Mouse (Mus musculus): ENCODE data around the gene Cdc42se1. TPM values are rescaled to one million over a fixed set of nuclear protein-coding genes. Genes with fewer than 3 reads are reported as not detected.

Cdc42se1 gene
- 120 and 124 TPM in 2 replicates for polyA plus RNA-seq (2014; fragmentation: Nextera tagmentation; extraction: Ambion mirVana)

DNA sequence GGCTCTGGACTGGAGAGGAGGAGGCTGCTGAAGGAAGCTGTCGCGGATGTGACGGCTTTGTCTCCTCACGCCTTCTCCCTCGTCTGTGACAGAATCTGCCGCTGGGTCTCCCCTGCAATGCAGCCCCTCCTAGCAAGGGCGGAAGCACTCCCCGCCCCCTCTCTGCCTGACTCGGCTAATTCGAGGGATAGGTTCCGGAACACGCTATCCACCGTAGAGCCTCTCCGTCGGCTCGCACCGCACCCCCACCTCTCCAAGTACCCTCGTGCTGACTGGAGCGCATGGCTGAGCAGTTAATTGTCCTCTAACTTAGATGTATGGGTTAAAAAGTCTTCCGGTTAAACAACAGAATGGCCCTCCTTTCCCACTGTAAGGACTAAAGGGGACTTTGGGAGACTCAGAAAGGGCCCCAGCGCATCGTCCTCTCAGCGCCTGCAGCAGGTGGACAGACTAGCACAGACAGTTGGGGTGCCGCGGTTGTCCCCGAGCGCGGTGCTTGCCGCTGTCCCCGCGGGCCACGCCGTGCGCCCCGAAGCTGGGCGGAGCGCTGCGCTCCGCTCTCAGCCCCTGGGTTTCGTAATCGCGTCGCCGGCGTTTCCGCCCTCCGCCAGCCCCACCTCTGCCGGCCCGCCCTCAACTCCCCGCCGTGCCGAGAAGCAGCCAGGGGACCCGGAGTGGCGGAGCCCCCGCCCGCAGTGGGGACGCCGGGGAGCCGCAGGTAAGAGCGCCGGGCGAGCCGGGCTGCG is at the start of gene Cdc42se1:
TSS of gene Cdc42se1 (plus strand) at position 585 of the 746 bp plus-strand sequence.
- no peaks in the 10 kb centered on the region for H3K9me3 ChIP-seq (ENCODE audit: control insufficient read depth, low read length)
- peak within 1 kb of the TSS; percentile 93 for H3K4me2 ChIP-seq (ENCODE audit: low read depth, low read length, severe bottlenecking)
- peak; percentile 92 for DNase-seq (ENCODE audit: low spot score)
- peak within 1 kb of the TSS; percentile 95 for H3K4me3 ChIP-seq (ENCODE audit: low read depth, low read length)
- H3K27me3 ChIP-seq (ENCODE audit: control insufficient read depth, insufficient read depth, low read length) = no peaks in the 10 kb centered on the region
- under 1% methylated on average over 64 of the region's 64 CpGs for WGBS
- H3K27ac ChIP-seq (ENCODE audit: low read depth, low read length) = peak within 1 kb of the TSS; percentile 94
- H3K36me3 ChIP-seq (ENCODE audit: control insufficient read depth, insufficient read depth, low read length) = peaks cover 16% of the 10 kb centered on the region
- peak within 1 kb of the TSS; percentile 96 for H3K9ac ChIP-seq (ENCODE audit: low read length)
- peaks cover 21% of the 10 kb centered on the region for H3K4me1 ChIP-seq (replicated peaks; ENCODE audit: control insufficient read depth, insufficient read depth, low read length)
- ATAC-seq (replicated peaks; ENCODE audit: low FRiP score) = peak; percentile 83

DNA sequence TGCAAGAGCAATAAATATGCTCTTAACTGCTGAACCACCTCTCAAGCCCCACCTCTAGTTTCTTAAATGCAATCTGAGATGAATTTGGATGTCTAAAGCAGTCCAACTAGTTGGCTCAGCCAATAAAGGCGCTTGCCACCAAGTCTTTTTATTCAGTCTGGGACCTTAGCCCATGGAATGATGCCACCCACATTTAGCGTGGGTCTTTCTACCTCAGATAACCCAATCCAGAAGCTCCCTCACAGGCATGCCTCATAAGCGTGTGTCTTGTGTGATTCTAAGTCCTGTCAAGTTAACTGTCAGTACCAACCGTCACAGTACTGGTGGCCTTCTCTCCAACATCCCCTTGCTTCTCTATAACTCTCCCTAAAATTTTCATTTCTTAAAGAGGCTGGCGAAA is 49.6 kb upstream of the Cdc42se1 start:
- H3K4me3 ChIP-seq (ENCODE audit: low read depth, low read length) = no peak overlapping the region
- 91% methylated on average over 5 of the region's 5 CpGs for WGBS
- no peaks in the 10 kb centered on the region for H3K36me3 ChIP-seq (ENCODE audit: control insufficient read depth, insufficient read depth, low read length)
- no peak overlapping the region for H3K4me2 ChIP-seq (ENCODE audit: low read depth, low read length, severe bottlenecking)
- no peak for ATAC-seq (replicated peaks; ENCODE audit: low FRiP score)
- peaks cover under 1% of the 10 kb centered on the region for H3K27me3 ChIP-seq (ENCODE audit: control insufficient read depth, insufficient read depth, low read length)
- H3K27ac ChIP-seq (ENCODE audit: low read depth, low read length) = no peak overlapping the region; the same call in 1 of the 2 replicates
- H3K9me3 ChIP-seq (ENCODE audit: control insufficient read depth, low read length) = no peaks in the 10 kb centered on the region
- no peaks in the 10 kb centered on the region for H3K4me1 ChIP-seq (replicated peaks; ENCODE audit: control insufficient read depth, insufficient read depth, low read length)
- DNase-seq (ENCODE audit: low spot score) = no peak
- H3K9ac ChIP-seq (ENCODE audit: low read length) = no peak overlapping the region

DNA sequence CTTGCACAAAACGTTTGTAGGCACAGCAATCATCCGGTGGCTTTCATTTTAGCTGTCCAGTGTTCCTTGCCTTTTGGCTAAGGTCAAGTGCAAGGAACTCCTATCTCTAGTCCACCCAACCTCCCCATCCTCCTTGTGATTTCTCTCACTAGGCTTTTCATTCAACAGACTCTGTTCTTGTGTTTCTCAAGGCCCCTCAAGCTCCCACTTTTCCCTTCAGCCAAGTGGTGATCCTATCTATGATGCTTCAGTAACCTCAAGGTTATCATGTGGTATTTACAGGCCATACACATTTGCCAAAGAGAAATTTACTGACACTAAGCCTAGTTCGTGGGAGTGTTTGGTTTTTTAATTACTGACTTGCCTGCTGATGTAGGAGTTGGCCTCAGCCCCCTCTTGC is 48.6 kb upstream of the Cdc42se1 start:
- Histone ChIP-seq H3K4me2 (ENCODE audit: low read depth, low read length, severe bottlenecking) (no peak overlapping the region), H3K9me3 (ENCODE audit: control insufficient read depth, low read length) (no peaks in the 10 kb centered on the region), H3K27me3 (ENCODE audit: control insufficient read depth, insufficient read depth, low read length) (no peaks in the 10 kb centered on the region), H3K9ac (ENCODE audit: low read length) (no peak overlapping the region), H3K27ac (ENCODE audit: low read depth, low read length) (no peak overlapping the region), H3K4me1 (replicated peaks; ENCODE audit: control insufficient read depth, insufficient read depth, low read length) (no peaks in the 10 kb centered on the region), H3K4me3 (ENCODE audit: low read depth, low read length) (no peak overlapping the region), H3K36me3 (ENCODE audit: control insufficient read depth, insufficient read depth, low read length) (no peaks in the 10 kb centered on the region)
- 75% methylated on average over 3 of the region's 3 CpGs for WGBS
- ATAC-seq (replicated peaks; ENCODE audit: low FRiP score) (no peak), DNase-seq (ENCODE audit: low spot score) (no peak)

DNA sequence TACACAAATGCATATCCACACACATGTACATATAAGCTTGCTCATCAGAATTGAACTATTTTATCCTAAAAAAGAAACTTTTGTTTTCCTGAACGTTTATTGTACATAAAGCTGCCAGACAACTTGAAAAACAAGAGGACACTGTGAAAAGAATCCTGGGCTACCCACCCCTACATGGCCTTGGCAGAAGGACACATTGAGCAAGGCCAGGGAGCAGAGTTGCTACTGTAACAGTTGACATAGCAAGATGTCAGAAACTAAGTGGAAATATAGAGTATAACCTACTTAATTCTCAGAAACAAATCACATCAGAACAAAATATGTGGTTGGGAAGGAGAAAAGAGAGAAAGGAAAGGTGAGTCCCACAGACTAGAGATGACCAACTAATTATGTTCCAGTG is 46.7 kb upstream of the Cdc42se1 start:
- Histone ChIP-seq H3K27ac (ENCODE audit: low read depth, low read length) (no peak overlapping the region), H3K9ac (ENCODE audit: low read length) (no peak overlapping the region), H3K4me1 (replicated peaks; ENCODE audit: control insufficient read depth, insufficient read depth, low read length) (no peaks in the 10 kb centered on the region), H3K9me3 (ENCODE audit: control insufficient read depth, low read length) (no peaks in the 10 kb centered on the region), H3K36me3 (ENCODE audit: control insufficient read depth, insufficient read depth, low read length) (no peaks in the 10 kb centered on the region; the same call in 1 of the 2 replicates), H3K4me2 (ENCODE audit: low read depth, low read length, severe bottlenecking) (no peak overlapping the region), H3K27me3 (ENCODE audit: control insufficient read depth, insufficient read depth, low read length) (no peaks in the 10 kb centered on the region), H3K4me3 (ENCODE audit: low read depth, low read length) (no peak overlapping the region)
- 61% methylated on average over 1 of the region's 1 CpGs for WGBS
- DNase-seq (ENCODE audit: low spot score) (no peak), ATAC-seq (replicated peaks; ENCODE audit: low FRiP score) (no peak)

DNA sequence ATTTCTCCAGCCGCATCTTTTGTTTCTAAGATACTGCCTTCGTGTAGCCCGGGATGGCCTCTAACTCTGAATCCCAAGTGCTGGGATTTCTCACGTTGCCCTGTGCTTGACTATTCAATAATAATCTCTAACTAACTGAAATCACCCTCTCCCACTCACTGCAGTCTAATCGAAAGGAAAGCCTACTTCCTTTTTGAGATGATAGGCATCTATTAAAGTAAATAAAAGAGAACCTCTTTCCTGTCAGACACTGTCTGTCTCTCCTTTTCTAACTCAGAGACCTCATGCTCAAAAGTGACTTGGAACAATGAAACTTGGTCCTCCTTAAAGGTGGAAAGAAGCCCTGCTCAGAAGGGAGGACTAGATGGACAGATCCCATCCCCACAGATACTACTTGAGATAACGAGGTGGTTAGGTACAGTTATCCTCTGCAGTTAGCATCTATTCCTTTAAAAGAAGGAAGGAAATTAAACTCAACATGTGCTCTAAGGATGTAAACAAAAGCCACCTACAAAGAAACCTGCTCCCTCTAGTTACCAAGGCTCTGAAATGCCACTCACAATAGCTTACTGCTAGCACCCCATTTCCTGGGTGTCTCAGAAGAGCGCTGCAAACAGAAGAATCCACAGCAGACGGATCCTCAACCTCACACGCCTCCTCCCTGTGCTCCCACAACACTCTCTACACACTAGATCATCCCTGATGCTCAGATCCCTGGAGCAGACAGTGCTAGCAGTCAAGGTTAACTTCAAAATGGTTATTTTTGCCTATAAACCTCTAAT is 43.5 kb upstream of the Cdc42se1 start:
- 91% methylated on average over 9 of the region's 9 CpGs for WGBS
- DNase-seq (ENCODE audit: low spot score) (no peak), ATAC-seq (replicated peaks; ENCODE audit: low FRiP score) (no peak)
- Histone ChIP-seq H3K27me3 (ENCODE audit: control insufficient read depth, insufficient read depth, low read length) (no peaks in the 10 kb centered on the region), H3K4me1 (replicated peaks; ENCODE audit: control insufficient read depth, insufficient read depth, low read length) (no peaks in the 10 kb centered on the region), H3K4me2 (ENCODE audit: low read depth, low read length, severe bottlenecking) (no peak overlapping the region), H3K4me3 (ENCODE audit: low read depth, low read length) (no peak overlapping the region), H3K9ac (ENCODE audit: low read length) (no peak overlapping the region), H3K27ac (ENCODE audit: low read depth, low read length) (no peak overlapping the region), H3K36me3 (ENCODE audit: control insufficient read depth, insufficient read depth, low read length) (peaks cover 6% of the 10 kb centered on the region; the same call in 1 of the 2 replicates), H3K9me3 (ENCODE audit: control insufficient read depth, low read length) (no peaks in the 10 kb centered on the region)

DNA sequence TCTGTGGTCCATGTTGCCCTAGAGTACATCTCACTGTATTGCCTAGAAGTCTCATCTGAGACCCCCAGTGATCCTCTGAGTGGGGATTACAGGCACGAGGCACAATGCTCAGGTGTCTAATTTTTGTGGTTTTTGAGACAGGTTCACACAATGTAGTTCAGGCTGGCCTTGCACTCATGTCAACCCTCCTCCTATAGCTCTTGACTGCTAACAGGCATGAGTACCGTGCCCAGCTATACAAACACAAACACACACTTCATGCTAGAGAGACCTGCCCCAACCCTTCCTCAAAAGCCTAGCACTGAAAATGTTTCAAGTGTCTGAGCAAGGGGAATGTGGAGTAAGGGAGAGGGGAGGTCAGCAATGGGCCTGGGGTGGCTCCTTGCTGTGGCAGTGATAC is 42.4 kb upstream of the Cdc42se1 start:
- no peaks in the 10 kb centered on the region for H3K9me3 ChIP-seq (ENCODE audit: control insufficient read depth, low read length)
- H3K4me1 ChIP-seq (replicated peaks; ENCODE audit: control insufficient read depth, insufficient read depth, low read length) = no peaks in the 10 kb centered on the region
- DNase-seq (ENCODE audit: low spot score) = no peak
- H3K27ac ChIP-seq (ENCODE audit: low read depth, low read length) = no peak overlapping the region
- WGBS = 95% methylated on average over 2 of the region's 2 CpGs
- peaks cover 6% of the 10 kb centered on the region; the same call in 1 of the 2 replicates for H3K36me3 ChIP-seq (ENCODE audit: control insufficient read depth, insufficient read depth, low read length)
- H3K4me3 ChIP-seq (ENCODE audit: low read depth, low read length) = no peak overlapping the region
- H3K9ac ChIP-seq (ENCODE audit: low read length) = no peak overlapping the region
- no peak for ATAC-seq (replicated peaks; ENCODE audit: low FRiP score)
- H3K4me2 ChIP-seq (ENCODE audit: low read depth, low read length, severe bottlenecking) = no peak overlapping the region
- H3K27me3 ChIP-seq (ENCODE audit: control insufficient read depth, insufficient read depth, low read length) = no peaks in the 10 kb centered on the region

DNA sequence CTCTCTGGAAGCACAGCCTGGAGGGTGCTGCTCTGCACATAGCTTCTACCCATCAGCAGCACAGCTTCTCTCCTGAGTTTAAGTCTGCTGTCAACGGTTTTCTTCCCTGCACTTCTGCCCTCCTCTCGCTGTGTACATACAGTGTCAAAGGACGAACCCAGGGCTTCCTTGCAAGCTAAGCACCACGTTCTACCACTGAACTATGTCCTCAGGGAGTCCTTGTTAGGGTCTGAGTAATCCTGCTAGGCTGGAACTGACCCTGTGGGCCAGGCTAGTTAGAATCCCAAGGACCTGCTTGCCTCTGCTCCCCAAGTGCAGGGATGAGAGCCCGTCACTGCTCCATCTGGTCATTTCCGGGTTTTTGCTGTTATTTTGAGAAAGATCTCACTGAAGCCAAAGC is 41.6 kb upstream of the Cdc42se1 start:
- DNase-seq (ENCODE audit: low spot score) = no peak
- H3K4me1 ChIP-seq (replicated peaks; ENCODE audit: control insufficient read depth, insufficient read depth, low read length) = no peaks in the 10 kb centered on the region
- ATAC-seq (replicated peaks; ENCODE audit: low FRiP score) = no peak
- WGBS = 88% methylated on average over 6 of the region's 6 CpGs
- H3K27ac ChIP-seq (ENCODE audit: low read depth, low read length) = no peak overlapping the region
- H3K9me3 ChIP-seq (ENCODE audit: control insufficient read depth, low read length) = no peaks in the 10 kb centered on the region
- H3K4me3 ChIP-seq (ENCODE audit: low read depth, low read length) = no peak overlapping the region
- peaks cover 6% of the 10 kb centered on the region; the same call in 1 of the 2 replicates for H3K36me3 ChIP-seq (ENCODE audit: control insufficient read depth, insufficient read depth, low read length)
- H3K27me3 ChIP-seq (ENCODE audit: control insufficient read depth, insufficient read depth, low read length) = no peaks in the 10 kb centered on the region
- no peak overlapping the region for H3K4me2 ChIP-seq (ENCODE audit: low read depth, low read length, severe bottlenecking)
- no peak overlapping the region for H3K9ac ChIP-seq (ENCODE audit: low read length)

DNA sequence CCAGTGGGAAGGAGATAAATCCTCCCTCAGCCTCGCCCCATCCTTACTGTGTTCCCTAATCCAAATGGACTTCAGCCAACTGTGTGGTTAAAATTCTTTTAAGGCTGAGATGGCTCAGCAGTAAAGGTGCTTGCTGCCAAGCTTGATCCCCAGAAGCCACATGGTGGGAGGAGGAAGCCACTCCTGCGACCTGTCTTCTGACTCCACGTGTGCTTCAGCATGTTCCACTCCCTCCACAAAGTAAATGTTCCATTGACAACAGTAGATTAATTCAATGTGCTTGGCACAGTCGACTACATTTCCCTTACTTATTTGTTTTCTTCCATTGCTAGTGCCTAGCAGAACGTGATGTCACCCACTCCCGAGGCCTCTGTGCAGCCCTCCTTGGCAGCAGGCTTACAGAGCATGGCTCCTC is 33.8 kb upstream of the Cdc42se1 start:
- Histone ChIP-seq H3K27me3 (ENCODE audit: control insufficient read depth, insufficient read depth, low read length) (no peaks in the 10 kb centered on the region), H3K9ac (ENCODE audit: low read length) (no peak overlapping the region), H3K4me3 (ENCODE audit: low read depth, low read length) (no peak overlapping the region), H3K4me2 (ENCODE audit: low read depth, low read length, severe bottlenecking) (no peak overlapping the region), H3K9me3 (ENCODE audit: control insufficient read depth, low read length) (no peaks in the 10 kb centered on the region), H3K36me3 (ENCODE audit: control insufficient read depth, insufficient read depth, low read length) (peaks cover 11% of the 10 kb centered on the region; the same call in 1 of the 2 replicates), H3K27ac (ENCODE audit: low read depth, low read length) (no peak overlapping the region), H3K4me1 (replicated peaks; ENCODE audit: control insufficient read depth, insufficient read depth, low read length) (no peaks in the 10 kb centered on the region)
- 85% methylated on average over 6 of the region's 6 CpGs for WGBS
- no peak for ATAC-seq (replicated peaks; ENCODE audit: low FRiP score)
- DNase-seq (ENCODE audit: low spot score) = no peak
